Mouse (Mus musculus): Measurements from ENCODE around the gene Mybpc1. TPM values are rescaled to one million over a fixed set of nuclear protein-coding genes. Genes with fewer than 3 reads are reported as not detected.

The Mybpc1 gene
- 4.5 and 92.0 TPM in 2 replicates for polyA plus RNA-seq (2015; fragmentation: Nextera tagmentation; extraction: Ambion mirVana)

DNA sequence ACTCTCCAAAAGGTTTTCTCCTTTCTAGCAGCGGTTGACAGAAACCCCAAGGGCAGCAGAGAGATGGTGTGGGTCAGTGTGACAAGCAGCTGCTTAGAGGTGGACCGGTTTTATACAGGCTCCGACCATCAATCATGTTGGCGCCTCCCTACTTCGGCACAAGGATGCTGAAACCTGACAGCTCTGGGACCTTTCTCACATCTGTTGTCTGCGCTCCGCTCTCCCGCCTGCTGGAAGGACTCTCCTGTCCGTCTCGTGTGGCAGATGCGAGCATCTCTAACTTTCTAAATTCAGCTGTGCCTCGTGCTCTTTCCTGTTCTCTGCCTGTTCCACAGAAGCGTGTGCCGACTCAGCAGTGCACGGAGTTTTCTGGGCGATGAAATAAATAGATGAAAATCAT is at the start of gene Mybpc1:
Gene Mybpc1, minus strand, starts transcription at position 210 of the 400 bp plus-strand sequence.
- Histone ChIP-seq H3K4me3 (replicated peaks; ENCODE audit: low read length) (no peak within 1 kb of the TSS), H3K4me1 (ENCODE audit: control insufficient read depth, insufficient read depth, low read length) (0 out of 2 replicates have a peak, but pooled peaks cover 3% of the 10 kb centered on the region), H3K9me3 (replicated peaks; ENCODE audit: control insufficient read depth, low read length) (no peaks in the 10 kb centered on the region), H3K9ac (ENCODE audit: low read length) (no peak within 1 kb of the TSS), H3K4me2 (ENCODE audit: low read depth, low read length) (0 out of 2 replicates have a peak within 1 kb of the TSS, but pooled peaks have one; percentile 31), H3K27me3 (ENCODE audit: control insufficient read depth, insufficient read depth, low read length) (no peaks in the 10 kb centered on the region), H3K27ac (ENCODE audit: low read length) (no peak within 1 kb of the TSS), H3K36me3 (ENCODE audit: control insufficient read depth, insufficient read depth, low read length) (no peaks in the 10 kb centered on the region)
- ATAC-seq (ENCODE audit: insufficient read depth, low FRiP score): no peak
- WGBS: 23% methylated on average over 16 of the region's 16 CpGs

DNA sequence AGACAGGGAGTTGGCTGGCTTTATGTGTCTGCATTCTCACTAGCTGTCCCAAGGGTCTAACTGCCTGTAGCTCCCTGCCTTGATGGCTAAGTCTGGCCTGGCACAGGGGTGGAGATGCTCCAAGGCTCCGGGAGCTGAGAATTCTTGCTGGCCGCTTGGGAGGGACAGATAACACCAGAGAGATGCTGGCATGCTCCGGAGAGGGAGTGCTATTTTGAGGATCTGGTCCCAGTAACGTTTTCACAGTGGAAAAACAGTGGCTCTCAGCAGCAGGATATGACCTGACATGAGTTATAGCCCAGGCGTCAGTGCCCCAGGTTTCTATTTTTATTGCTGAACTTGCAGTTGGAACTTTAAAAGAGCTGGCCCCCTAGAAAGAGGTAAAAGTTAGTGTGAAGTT is 40.5 kb upstream of the Mybpc1 start:
- H3K27me3 ChIP-seq (ENCODE audit: control insufficient read depth, insufficient read depth, low read length): no peaks in the 10 kb centered on the region
- H3K36me3 ChIP-seq (ENCODE audit: control insufficient read depth, insufficient read depth, low read length): no peaks in the 10 kb centered on the region
- no peak overlapping the region for H3K9ac ChIP-seq (ENCODE audit: low read length)
- no peak overlapping the region for H3K4me2 ChIP-seq (ENCODE audit: low read depth, low read length)
- H3K27ac ChIP-seq (ENCODE audit: low read length): no peak overlapping the region
- H3K4me3 ChIP-seq (replicated peaks; ENCODE audit: low read length): no peak overlapping the region
- 50% methylated on average over 5 of the region's 5 CpGs for WGBS
- no peaks in the 10 kb centered on the region for H3K4me1 ChIP-seq (ENCODE audit: control insufficient read depth, insufficient read depth, low read length)
- no peaks in the 10 kb centered on the region for H3K9me3 ChIP-seq (replicated peaks; ENCODE audit: control insufficient read depth, low read length)
- no peak for ATAC-seq (ENCODE audit: insufficient read depth, low FRiP score)

DNA sequence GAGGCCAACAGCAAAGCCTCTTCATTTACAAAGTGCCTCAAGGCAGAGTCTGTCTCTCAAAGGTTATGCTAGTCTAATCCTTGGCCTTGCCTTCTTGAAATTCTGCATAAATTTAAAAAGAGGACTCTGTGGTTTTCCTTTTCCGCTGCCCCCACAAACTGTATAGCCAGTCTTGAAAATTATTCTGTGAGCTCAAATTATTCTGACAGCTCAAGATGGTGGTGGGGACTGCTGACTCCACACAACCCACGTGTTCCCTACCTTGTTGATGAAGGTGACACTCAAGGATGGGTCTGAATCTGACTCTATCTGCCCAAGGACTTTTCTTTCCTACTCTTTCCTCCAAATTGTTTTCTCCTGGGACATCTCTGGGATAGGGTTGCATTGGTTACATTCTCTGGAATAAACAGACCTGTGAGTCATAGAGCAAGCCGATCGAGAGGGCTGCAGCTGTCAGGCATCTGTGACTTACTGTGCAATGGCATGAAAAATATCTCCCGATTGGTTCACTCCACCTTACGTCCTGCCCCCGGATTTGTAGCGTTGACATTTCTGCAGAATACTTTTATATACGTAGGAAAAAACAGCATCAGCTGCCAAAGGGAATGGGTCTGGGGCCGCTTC is 26.5 kb upstream of the Mybpc1 start:
- Histone ChIP-seq H3K36me3 (ENCODE audit: control insufficient read depth, insufficient read depth, low read length) (no peaks in the 10 kb centered on the region), H3K4me3 (replicated peaks; ENCODE audit: low read length) (no peak overlapping the region), H3K9ac (ENCODE audit: low read length) (no peak overlapping the region), H3K4me2 (ENCODE audit: low read depth, low read length) (no peak overlapping the region), H3K27me3 (ENCODE audit: control insufficient read depth, insufficient read depth, low read length) (no peaks in the 10 kb centered on the region), H3K27ac (ENCODE audit: low read length) (no peak overlapping the region), H3K4me1 (ENCODE audit: control insufficient read depth, insufficient read depth, low read length) (no peaks in the 10 kb centered on the region), H3K9me3 (replicated peaks; ENCODE audit: control insufficient read depth, low read length) (no peaks in the 10 kb centered on the region)
- 51% methylated on average over 10 of the region's 10 CpGs for WGBS
- ATAC-seq (ENCODE audit: insufficient read depth, low FRiP score): no peak

DNA sequence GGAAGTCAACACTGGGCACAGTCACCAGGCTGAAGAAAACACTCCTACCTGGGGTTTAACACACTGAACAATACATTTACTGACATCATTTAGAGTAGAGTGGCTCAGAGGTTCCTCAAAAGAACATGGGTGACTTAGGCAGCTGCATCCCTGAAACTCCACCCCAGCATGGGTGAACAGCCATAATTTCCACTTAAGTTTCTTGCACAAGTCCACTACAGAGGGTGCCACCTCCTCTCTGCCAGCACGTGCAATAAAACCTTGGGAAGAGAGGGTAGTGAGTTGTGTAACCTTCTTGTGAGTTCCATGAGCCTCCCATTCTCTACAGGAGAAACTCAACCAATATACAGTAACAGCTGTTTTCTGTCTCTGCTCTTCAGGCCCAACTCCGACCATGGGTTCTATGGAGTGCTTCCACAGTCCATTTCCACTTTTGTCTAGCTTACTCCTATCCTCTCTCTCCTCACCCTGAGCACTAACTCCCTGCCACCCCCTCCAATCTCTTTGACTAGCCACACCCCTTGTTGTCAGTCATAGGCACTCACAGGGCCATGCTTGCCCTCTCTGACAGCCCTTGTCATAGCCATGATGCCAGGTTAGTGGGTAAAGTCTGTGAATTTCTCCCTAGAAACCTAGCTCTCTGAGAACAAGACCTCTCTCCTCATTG is 25.8 kb upstream of the Mybpc1 start:
- no peak overlapping the region for H3K4me3 ChIP-seq (replicated peaks; ENCODE audit: low read length)
- no peaks in the 10 kb centered on the region for H3K4me1 ChIP-seq (ENCODE audit: control insufficient read depth, insufficient read depth, low read length)
- ATAC-seq (ENCODE audit: insufficient read depth, low FRiP score): no peak
- H3K9me3 ChIP-seq (replicated peaks; ENCODE audit: control insufficient read depth, low read length): no peaks in the 10 kb centered on the region
- no peak overlapping the region for H3K9ac ChIP-seq (ENCODE audit: low read length)
- 75% methylated on average over 2 of the region's 2 CpGs for WGBS
- no peaks in the 10 kb centered on the region for H3K36me3 ChIP-seq (ENCODE audit: control insufficient read depth, insufficient read depth, low read length)
- H3K27me3 ChIP-seq (ENCODE audit: control insufficient read depth, insufficient read depth, low read length): no peaks in the 10 kb centered on the region
- no peak overlapping the region for H3K4me2 ChIP-seq (ENCODE audit: low read depth, low read length)
- H3K27ac ChIP-seq (ENCODE audit: low read length): no peak overlapping the region

DNA sequence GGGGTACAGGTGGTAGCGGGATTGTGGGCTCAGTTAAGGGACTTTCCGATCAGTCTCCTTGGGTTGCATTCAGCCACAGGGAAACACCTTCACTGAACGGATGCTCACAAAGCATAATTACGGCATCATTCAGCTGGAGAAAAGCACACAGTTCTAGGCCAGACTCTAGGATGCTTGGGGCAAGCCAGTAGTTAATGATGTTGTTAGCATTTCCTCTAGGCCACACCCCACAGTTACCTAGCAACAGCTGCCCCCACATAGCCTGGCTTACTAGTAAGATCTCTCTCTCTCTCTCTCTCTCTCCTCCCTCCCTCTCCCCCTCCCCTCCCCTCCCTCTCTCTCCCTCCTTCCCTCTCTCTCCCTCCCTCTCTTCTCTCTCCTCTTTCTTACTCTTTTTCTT is 22.1 kb upstream of the Mybpc1 start:
- no peaks in the 10 kb centered on the region for H3K9me3 ChIP-seq (replicated peaks; ENCODE audit: control insufficient read depth, low read length)
- no peak overlapping the region for H3K27ac ChIP-seq (ENCODE audit: low read length)
- no peak for ATAC-seq (ENCODE audit: insufficient read depth, low FRiP score)
- no peak overlapping the region for H3K4me3 ChIP-seq (replicated peaks; ENCODE audit: low read length)
- H3K9ac ChIP-seq (ENCODE audit: low read length): no peak overlapping the region
- WGBS: 78% methylated on average over 4 of the region's 4 CpGs
- no peaks in the 10 kb centered on the region for H3K27me3 ChIP-seq (ENCODE audit: control insufficient read depth, insufficient read depth, low read length)
- no peaks in the 10 kb centered on the region for H3K4me1 ChIP-seq (ENCODE audit: control insufficient read depth, insufficient read depth, low read length)
- H3K36me3 ChIP-seq (ENCODE audit: control insufficient read depth, insufficient read depth, low read length): no peaks in the 10 kb centered on the region
- no peak overlapping the region for H3K4me2 ChIP-seq (ENCODE audit: low read depth, low read length)

- WGBS: 68% methylated on average over 3 of the region's 3 CpGs
- Histone ChIP-seq H3K4me2 (ENCODE audit: low read depth, low read length) (no peak overlapping the region), H3K4me1 (ENCODE audit: control insufficient read depth, insufficient read depth, low read length) (no peaks in the 10 kb centered on the region), H3K9ac (ENCODE audit: low read length) (no peak overlapping the region), H3K36me3 (ENCODE audit: control insufficient read depth, insufficient read depth, low read length) (no peaks in the 10 kb centered on the region), H3K4me3 (replicated peaks; ENCODE audit: low read length) (no peak overlapping the region), H3K27ac (ENCODE audit: low read length) (no peak overlapping the region), H3K9me3 (replicated peaks; ENCODE audit: control insufficient read depth, low read length) (no peaks in the 10 kb centered on the region), H3K27me3 (ENCODE audit: control insufficient read depth, insufficient read depth, low read length) (no peaks in the 10 kb centered on the region)
- ATAC-seq (ENCODE audit: insufficient read depth, low FRiP score): no peak
Observed at GRCm38 (mm10) chr10:88626176-88626575, 21.2 kb upstream of the Mybpc1 start.

- Histone ChIP-seq H3K27me3 (ENCODE audit: control insufficient read depth, insufficient read depth, low read length) (no peaks in the 10 kb centered on the region), H3K4me3 (replicated peaks; ENCODE audit: low read length) (no peak overlapping the region), H3K4me2 (ENCODE audit: low read depth, low read length) (no peak overlapping the region), H3K27ac (ENCODE audit: low read length) (no peak overlapping the region), H3K36me3 (ENCODE audit: control insufficient read depth, insufficient read depth, low read length) (no peaks in the 10 kb centered on the region), H3K9ac (ENCODE audit: low read length) (no peak overlapping the region), H3K4me1 (ENCODE audit: control insufficient read depth, insufficient read depth, low read length) (no peaks in the 10 kb centered on the region), H3K9me3 (replicated peaks; ENCODE audit: control insufficient read depth, low read length) (no peaks in the 10 kb centered on the region)
- no peak for ATAC-seq (ENCODE audit: insufficient read depth, low FRiP score)
- 88% methylated on average over 11 of the region's 11 CpGs for WGBS
Observed at GRCm38 (mm10) chr10:88624300-88624699, 19.3 kb upstream of the Mybpc1 start.

- Histone ChIP-seq H3K4me2 (ENCODE audit: low read depth, low read length) (no peak overlapping the region), H3K4me3 (replicated peaks; ENCODE audit: low read length) (no peak overlapping the region), H3K9ac (ENCODE audit: low read length) (no peak overlapping the region), H3K27ac (ENCODE audit: low read length) (no peak overlapping the region), H3K27me3 (ENCODE audit: control insufficient read depth, insufficient read depth, low read length) (no peaks in the 10 kb centered on the region), H3K36me3 (ENCODE audit: control insufficient read depth, insufficient read depth, low read length) (no peaks in the 10 kb centered on the region), H3K9me3 (replicated peaks; ENCODE audit: control insufficient read depth, low read length) (no peaks in the 10 kb centered on the region), H3K4me1 (ENCODE audit: control insufficient read depth, insufficient read depth, low read length) (no peaks in the 10 kb centered on the region)
- ATAC-seq (ENCODE audit: insufficient read depth, low FRiP score): no peak
- WGBS: 79% methylated on average over 16 of the region's 16 CpGs
Observed at GRCm38 (mm10) chr10:88622624-88623023, 17.7 kb upstream of the Mybpc1 start.

DNA sequence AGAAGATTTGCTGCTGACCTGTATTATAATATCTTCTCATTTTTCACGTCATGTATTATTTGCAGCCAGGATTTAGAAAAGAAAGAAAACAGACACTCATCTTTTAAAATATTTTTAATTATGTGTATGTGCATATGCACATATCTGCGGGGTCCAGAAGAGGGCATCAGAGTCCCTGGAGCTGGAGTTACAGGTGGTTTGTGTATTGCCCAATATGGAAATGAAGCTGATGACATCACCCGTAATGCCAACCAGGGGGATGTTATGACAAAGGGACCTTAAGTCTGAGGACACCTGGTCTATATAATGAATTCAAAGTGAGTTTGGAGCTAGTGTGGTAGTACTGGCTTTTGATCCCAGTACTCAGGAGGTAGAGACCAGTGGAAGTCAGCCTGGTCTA is 15.9 kb upstream of the Mybpc1 start:
- WGBS: 90% methylated on average over 3 of the region's 3 CpGs
- Histone ChIP-seq H3K9ac (ENCODE audit: low read length) (no peak overlapping the region), H3K36me3 (ENCODE audit: control insufficient read depth, insufficient read depth, low read length) (no peaks in the 10 kb centered on the region), H3K4me2 (ENCODE audit: low read depth, low read length) (no peak overlapping the region), H3K9me3 (replicated peaks; ENCODE audit: control insufficient read depth, low read length) (no peaks in the 10 kb centered on the region), H3K4me1 (ENCODE audit: control insufficient read depth, insufficient read depth, low read length) (no peaks in the 10 kb centered on the region), H3K4me3 (replicated peaks; ENCODE audit: low read length) (no peak overlapping the region), H3K27ac (ENCODE audit: low read length) (no peak overlapping the region), H3K27me3 (ENCODE audit: control insufficient read depth, insufficient read depth, low read length) (no peaks in the 10 kb centered on the region)
- no peak for ATAC-seq (ENCODE audit: insufficient read depth, low FRiP score)
